Mouse (Mus musculus) hindbrain, embryonic 10.5 days (tissue): ENCODE measurements around the gene Cavin3. TPM values are rescaled to one million over a fixed set of nuclear protein-coding genes. Genes with fewer than 3 reads are reported as not detected.

Experiments
- DNase-seq: peaks from one replicate; pipeline ENCODE4 v3.0.0-alpha.2; 2017; ENCODE audit warnings: low spot score
- H3K27ac ChIP-seq: fragments of 300-500 bp; sonication (generic); 2 replicates; pipeline ENCODE4 v1.5.1; 2016; ENCODE audit warnings: mild to moderate bottlenecking, moderate library complexity
- H3K27me3 ChIP-seq: fragments of 300-500 bp; sonication (generic); 2 replicates; pipeline ENCODE4 v1.6.1; 2016; ENCODE audit warnings: mild to moderate bottlenecking; ENCODE audit not compliant: poor library complexity, insufficient read depth, severe bottlenecking
- H3K36me3 ChIP-seq: fragments of 300-500 bp; sonication (generic); 2 replicates; pipeline ENCODE4 v1.6.1; 2016; ENCODE audit warnings: mild to moderate bottlenecking, moderate library complexity
- H3K4me1 ChIP-seq: fragments of 300-500 bp; sonication (generic); replicated peaks from 2 replicates; pipeline ENCODE4 v1.6.1; 2016; ENCODE audit warnings: mild to moderate bottlenecking
- H3K4me3 ChIP-seq: fragments of 300-500 bp; sonication (generic); 2 replicates; pipeline ENCODE4 v1.5.1; 2016; ENCODE audit warnings: mild to moderate bottlenecking, moderate library complexity
- H3K9me3 ChIP-seq: fragments of 300-500 bp; sonication (generic); 2 replicates; pipeline ENCODE4 v1.6.1; 2016; ENCODE audit warnings: mild to moderate bottlenecking, moderate library complexity
- WGBS: fragments of 180-500 bp; shearing (Covaris S2); methylation state at CpG from one replicate; pipeline ENCODE4 v1.1.7; 2016; 5-methylcytosine and 5-hydroxymethylcytosine counted together
- polyA plus RNA-seq: library from polyadenylated mRNA; unstranded; fragments of >200 nt; fragmentation: Nextera tagmentation; extraction: Ambion mirVana; gene quantifications from 2 replicates; pipeline ENCODE4 v1.2.1, GENCODE M21; 2016

Gene Cavin3
- polyA plus RNA-seq, 1 experiment from 2014 or later: 32.2 TPM

- whole genome bisulfite sequencing: 81% methylated on average over 17 of the region's 17 CpGs
- DNase-seq: no peak
These were observed 48.2 kb downstream of the Cavin3 start for GRCm38 (mm10) chr7:105433859-105434258.

GRCm38 (mm10) chr7:105432058-105432457 lies 50.0 kb downstream of the Cavin3 start:
- Histone ChIP-seq H3K27ac (no peak overlapping the region), H3K27me3 (peaks cover 12% of the 10 kb centered on the region), H3K4me3 (no peak overlapping the region), H3K36me3 (no peaks in the 10 kb centered on the region), H3K9me3 (no peaks in the 10 kb centered on the region), H3K4me1 (no peaks in the 10 kb centered on the region; the same call in 1 of the 2 replicates)
- 65% methylated on average over 1 of the region's 1 CpGs for WGBS
- no peak for DNase-seq

More at GRCm38 (mm10) chr7:105433859-105434258, 48.2 kb downstream of the Cavin3 start:
- H3K36me3 ChIP-seq: no peaks in the 10 kb centered on the region
- no peaks in the 10 kb centered on the region for H3K27me3 ChIP-seq
- H3K9me3 ChIP-seq: no peaks in the 10 kb centered on the region
- H3K4me1 ChIP-seq: no peaks in the 10 kb centered on the region
- H3K4me3 ChIP-seq: no peak overlapping the region
- H3K27ac ChIP-seq: no peak overlapping the region

Other genes with a start within 250 kb of the Cavin3 start
- gene Olfr688, start 194.2 kb downstream of the Cavin3 start, polyA plus RNA-seq: not detected in 2 replicates
- not detected in 2 replicates for gene Olfr689, start 171.1 kb downstream of the Cavin3 start, polyA plus RNA-seq
- gene Olfr690, start 148.2 kb downstream of the Cavin3 start, polyA plus RNA-seq: not detected in 2 replicates
- gene Olfr691, start 140.0 kb downstream of the Cavin3 start, polyA plus RNA-seq: not detected in 2 replicates
- gene Olfr692, start 114.1 kb downstream of the Cavin3 start, polyA plus RNA-seq: not detected in 2 replicates
- not detected in 2 replicates for gene Gm5901, start 107.3 kb downstream of the Cavin3 start, polyA plus RNA-seq
- 39.9 and 41.6 TPM in 2 replicates for gene Fam160a2, start 82.2 kb downstream of the Cavin3 start, polyA plus RNA-seq
- 0.13 TPM in 1 of 2 replicates, not detected in the other for gene Cnga4, start 77.7 kb downstream of the Cavin3 start, polyA plus RNA-seq
- 0.49 and 0.60 TPM in 2 replicates for gene Cckbr, start 56.6 kb downstream of the Cavin3 start, polyA plus RNA-seq
- 36.8 and 52.4 TPM in 2 replicates for gene Smpd1, start 72.1 kb upstream of the Cavin3 start, polyA plus RNA-seq
- 118 and 171 TPM in 2 replicates for gene Apbb1, start 99.4 kb upstream of the Cavin3 start, polyA plus RNA-seq
- 0.20 and 0.25 TPM in 2 replicates for gene Hpx, start 117.8 kb upstream of the Cavin3 start, polyA plus RNA-seq
- gene Trim3, start 151.3 kb upstream of the Cavin3 start, polyA plus RNA-seq: 40.9 and 42.2 TPM in 2 replicates
- gene Timm10b, start 157.8 kb upstream of the Cavin3 start, polyA plus RNA-seq: 164 and 184 TPM in 2 replicates
- gene Arfip2, start 158.1 kb upstream of the Cavin3 start, polyA plus RNA-seq: 58.4 and 69.7 TPM in 2 replicates
- gene Gm45799, start 158.3 kb upstream of the Cavin3 start, polyA plus RNA-seq: 18.5 and 28.1 TPM in 2 replicates
- 0.31 and 0.51 TPM in 2 replicates for gene Dnhd1, start 168.5 kb upstream of the Cavin3 start, polyA plus RNA-seq